Mouse (Mus musculus): ENCODE results near the gene Wars2. TPM values are rescaled to one million over a fixed set of nuclear protein-coding genes. Genes with fewer than 3 reads are reported as not detected.

Wars2 gene
- total RNA-seq, 2 experiments from 2014 or later = 5.1 to 6.9 TPM

- intact Hi-C loops (cut with DNase I) = no loop called here
These were observed 101.6 kb downstream of the Wars2 start for GRCm38 (mm10) chr3:99242481-99242880.

GRCm38 (mm10) chr3:99245341-99245740, 104.5 kb downstream of the Wars2 start:
- intact Hi-C loops (cut with DNase I) = no loop called here
- DNase-seq (ENCODE audit: low spot score in 2 of 2) = no peak

More at GRCm38 (mm10) chr3:99242481-99242880, 101.6 kb downstream of the Wars2 start:
- DNase-seq (ENCODE audit: low spot score in 2 of 2) = no peak

- DNase-seq (ENCODE audit: low spot score in 2 of 2) = no peak
- intact Hi-C loops (cut with DNase I) = no loop called here
These were observed 105.8 kb downstream of the Wars2 start for GRCm38 (mm10) chr3:99246629-99247028.

GRCm38 (mm10) chr3:99247586-99247985, 106.7 kb downstream of the Wars2 start:
- intact Hi-C loops (cut with DNase I) = no loop called here
- DNase-seq (ENCODE audit: low spot score in 2 of 2) = no peak

GRCm38 (mm10) chr3:99247996-99248801, 107.3 kb downstream of the Wars2 start:
- no peak for DNase-seq (ENCODE audit: low spot score in 2 of 2)
- intact Hi-C loops (cut with DNase I) = no loop called here

- no peak for DNase-seq (ENCODE audit: low spot score in 2 of 2)
- intact Hi-C loops (cut with DNase I) = no loop called here
These were observed 108.1 kb downstream of the Wars2 start for GRCm38 (mm10) chr3:99248831-99249550.

GRCm38 (mm10) chr3:99249551-99249870, 108.6 kb downstream of the Wars2 start:
- intact Hi-C loops (cut with DNase I) = no loop called here
- DNase-seq (ENCODE audit: low spot score in 2 of 2) = no peak

GRCm38 (mm10) chr3:99249906-99250305, 109.0 kb downstream of the Wars2 start:
- no peak for DNase-seq (ENCODE audit: low spot score in 2 of 2)
- intact Hi-C loops (cut with DNase I) = loop anchor here (5.0 kb wide), 1 partner anchor 108 kb away; the partner anchor contains the start of gene Wars2

GRCm38 (mm10) chr3:99251271-99252165, 110.7 kb downstream of the Wars2 start:
- intact Hi-C loops (cut with DNase I) = loop anchor here (5.0 kb wide), 1 partner anchor 109 kb away; the partner anchor contains the start of gene Wars2
- no peak for DNase-seq (ENCODE audit: low spot score in 2 of 2)

- intact Hi-C loops (cut with DNase I) = loop anchor here (5.0 kb wide), 1 partner anchor 110 kb away; the partner anchor contains the start of gene Wars2
- no peak for DNase-seq (ENCODE audit: low spot score in 2 of 2)
These were observed 111.7 kb downstream of the Wars2 start for GRCm38 (mm10) chr3:99252461-99253091.

- intact Hi-C loops (cut with DNase I) = loop anchor here (5.0 kb wide), 1 partner anchor 111 kb away; the partner anchor contains the start of gene Wars2
- DNase-seq (ENCODE audit: low spot score in 2 of 2) = no peak
These were observed 112.2 kb downstream of the Wars2 start for GRCm38 (mm10) chr3:99253092-99253488.

- intact Hi-C loops (cut with DNase I) = loop anchor here (5.0 kb wide), 1 partner anchor 111 kb away; the partner anchor contains the start of gene Wars2
- no peak for DNase-seq (ENCODE audit: low spot score in 2 of 2)
These were observed 112.9 kb downstream of the Wars2 start for GRCm38 (mm10) chr3:99253497-99254451.

- intact Hi-C loops (cut with DNase I) = loop anchor here (5.0 kb wide), 1 partner anchor 112 kb away; the partner anchor contains the start of gene Wars2
- DNase-seq (ENCODE audit: low spot score in 2 of 2) = no peak
These were observed 113.8 kb downstream of the Wars2 start for GRCm38 (mm10) chr3:99254559-99255151.

GRCm38 (mm10) chr3:99255411-99256365, 114.8 kb downstream of the Wars2 start:
- intact Hi-C loops (cut with DNase I) = loop anchor here (2.0 kb wide), 1 partner anchor 19 kb away; no protein-coding TSS in a partner anchor
- no peak for DNase-seq (ENCODE audit: low spot score in 2 of 2)

GRCm38 (mm10) chr3:99256366-99256750, 115.5 kb downstream of the Wars2 start:
- intact Hi-C loops (cut with DNase I) = loop anchor here (2.0 kb wide), 1 partner anchor 20 kb away; no protein-coding TSS in a partner anchor
- DNase-seq (ENCODE audit: low spot score in 2 of 2) = no peak

GRCm38 (mm10) chr3:99256766-99257165, 115.9 kb downstream of the Wars2 start:
- no peak for DNase-seq (ENCODE audit: low spot score in 2 of 2)
- intact Hi-C loops (cut with DNase I) = loop anchor here (2.0 kb wide), 1 partner anchor 20 kb away; no protein-coding TSS in a partner anchor

Measured in left cerebral cortex, postnatal 25 days (tissue).